Mouse (Mus musculus) G1E (cell line): ENCODE measurements around the gene Jag1.

ENCODE experiments used
- CTCF ChIP-seq: IDR thresholded peaks from 2 replicates; pipeline ENCODE4 v1.5.1; 2012; ENCODE audit warnings: low read depth, low read length, inconsistent platforms, mixed read lengths
- GATA1 ChIP-seq: IDR thresholded peaks from 2 replicates; pipeline ENCODE4 v1.6.1; 2012; ENCODE audit warnings: borderline replicate concordance, low read length, inconsistent platforms, mixed read lengths
- GATA2 ChIP-seq: IDR thresholded peaks from 2 replicates; pipeline ENCODE4 v1.6.1; 2012; ENCODE audit warnings: low read depth, low read length, inconsistent platforms, borderline replicate concordance
- POLR2AphosphoS5 ChIP-seq: IDR thresholded peaks from 2 replicates; pipeline ENCODE4 v1.6.1; 2012; ENCODE audit warnings: low read depth, low read length, inconsistent platforms; ENCODE audit not compliant: insufficient replicate concordance
- TAL1 ChIP-seq: conservative IDR thresholded peaks from 2 replicates; pipeline ENCODE4 v1.6.1; 2012; ENCODE audit warnings: low read depth, low read length, inconsistent platforms, mixed read lengths

- no peak for TF ChIP-seq CTCF
- TF ChIP-seq GATA1, result no peak
- no peak for TF ChIP-seq GATA2
- no peak for TF ChIP-seq TAL1
- TF ChIP-seq POLR2AphosphoS5, result no peak
These were observed 36.0 kb downstream of the Jag1 start for GRCm38 (mm10) chr2:137080468-137080867.
